Mouse (Mus musculus): ENCODE data around the gene Kif6. TPM values are rescaled to one million over a fixed set of nuclear protein-coding genes. Genes with fewer than 3 reads are reported as not detected.

Gene Kif6
- polyA plus RNA-seq, 1 experiment, result 0.05 TPM

- Histone ChIP-seq H3K4me3 (ENCODE audit: low read depth, low read length) (no peak overlapping the region), H3K4me1 (ENCODE audit: control insufficient read depth, insufficient read depth, insufficient read length, low read length) (no peaks in the 10 kb centered on the region), H3K27ac (ENCODE audit: insufficient read depth, low read depth, low read length) (no peak overlapping the region), H3K36me3 (ENCODE audit: control insufficient read depth, insufficient read depth, low read length) (no peaks in the 10 kb centered on the region), H3K27me3 (ENCODE audit: control insufficient read depth, insufficient read depth, low read length) (no peaks in the 10 kb centered on the region)
- WGBS, result 56% methylated on average over 4 of the region's 4 CpGs
- no peak for TF ChIP-seq POLR2A (IDR thresholded peaks at IDR 0.05; ENCODE audit: low read depth, low read length)
- TF ChIP-seq CTCF (IDR thresholded peaks at IDR 0.05; ENCODE audit: extremely low read depth, insufficient read length, insufficient replicate concordance, low read depth, low read length), result no peak
Measured at GRCm38 (mm10) chr17:49934586-49934985, 319.6 kb downstream of the Kif6 start.

GRCm38 (mm10) chr17:49935602-49936205 is 320.8 kb downstream of the Kif6 start:
- Histone ChIP-seq H3K27ac (ENCODE audit: insufficient read depth, low read depth, low read length) (no peak overlapping the region), H3K4me3 (ENCODE audit: low read depth, low read length) (no peak overlapping the region), H3K4me1 (ENCODE audit: control insufficient read depth, insufficient read depth, insufficient read length, low read length) (no peaks in the 10 kb centered on the region), H3K36me3 (ENCODE audit: control insufficient read depth, insufficient read depth, low read length) (no peaks in the 10 kb centered on the region), H3K27me3 (ENCODE audit: control insufficient read depth, insufficient read depth, low read length) (no peaks in the 10 kb centered on the region)
- TF ChIP-seq CTCF (IDR thresholded peaks at IDR 0.05; ENCODE audit: extremely low read depth, insufficient read length, insufficient replicate concordance, low read depth, low read length) (peak; percentile 92; the same call in 1 of the 2 replicates), POLR2A (IDR thresholded peaks at IDR 0.05; ENCODE audit: low read depth, low read length) (no peak)
- WGBS, result 3% methylated on average over 4 of the region's 4 CpGs

GRCm38 (mm10) chr17:49936214-49936613 is 321.3 kb downstream of the Kif6 start:
- no peaks in the 10 kb centered on the region for H3K36me3 ChIP-seq (ENCODE audit: control insufficient read depth, insufficient read depth, low read length)
- H3K27me3 ChIP-seq (ENCODE audit: control insufficient read depth, insufficient read depth, low read length), result no peaks in the 10 kb centered on the region
- 54% methylated on average over 2 of the region's 2 CpGs for WGBS
- no peak overlapping the region for H3K27ac ChIP-seq (ENCODE audit: insufficient read depth, low read depth, low read length)
- H3K4me3 ChIP-seq (ENCODE audit: low read depth, low read length), result no peak overlapping the region
- no peaks in the 10 kb centered on the region for H3K4me1 ChIP-seq (ENCODE audit: control insufficient read depth, insufficient read depth, insufficient read length, low read length)
- TF ChIP-seq CTCF (IDR thresholded peaks at IDR 0.05; ENCODE audit: extremely low read depth, insufficient read length, insufficient replicate concordance, low read depth, low read length) (no peak), POLR2A (IDR thresholded peaks at IDR 0.05; ENCODE audit: low read depth, low read length) (no peak)

GRCm38 (mm10) chr17:49939146-49939545 is 324.2 kb downstream of the Kif6 start:
- no peak overlapping the region for H3K27ac ChIP-seq (ENCODE audit: insufficient read depth, low read depth, low read length)
- TF ChIP-seq POLR2A (IDR thresholded peaks at IDR 0.05; ENCODE audit: low read depth, low read length), result no peak
- no peak for TF ChIP-seq CTCF (IDR thresholded peaks at IDR 0.05; ENCODE audit: extremely low read depth, insufficient read length, insufficient replicate concordance, low read depth, low read length)
- no peaks in the 10 kb centered on the region for H3K27me3 ChIP-seq (ENCODE audit: control insufficient read depth, insufficient read depth, low read length)
- H3K4me1 ChIP-seq (ENCODE audit: control insufficient read depth, insufficient read depth, insufficient read length, low read length), result no peaks in the 10 kb centered on the region
- H3K4me3 ChIP-seq (ENCODE audit: low read depth, low read length), result no peak overlapping the region
- H3K36me3 ChIP-seq (ENCODE audit: control insufficient read depth, insufficient read depth, low read length), result no peaks in the 10 kb centered on the region
- WGBS, result 69% methylated on average over 7 of the region's 7 CpGs

- WGBS, result 60% methylated on average over 6 of the region's 6 CpGs
- Histone ChIP-seq H3K27ac (ENCODE audit: insufficient read depth, low read depth, low read length) (no peak overlapping the region), H3K4me3 (ENCODE audit: low read depth, low read length) (no peak overlapping the region), H3K36me3 (ENCODE audit: control insufficient read depth, insufficient read depth, low read length) (no peaks in the 10 kb centered on the region), H3K4me1 (ENCODE audit: control insufficient read depth, insufficient read depth, insufficient read length, low read length) (no peaks in the 10 kb centered on the region), H3K27me3 (ENCODE audit: control insufficient read depth, insufficient read depth, low read length) (no peaks in the 10 kb centered on the region)
- TF ChIP-seq POLR2A (IDR thresholded peaks at IDR 0.05; ENCODE audit: low read depth, low read length), result no peak
- TF ChIP-seq CTCF (IDR thresholded peaks at IDR 0.05; ENCODE audit: extremely low read depth, insufficient read length, insufficient replicate concordance, low read depth, low read length), result peak; percentile 24; the same call in 1 of the 2 replicates
Measured at GRCm38 (mm10) chr17:49942674-49943073, 327.7 kb downstream of the Kif6 start.

GRCm38 (mm10) chr17:49951491-49951855 is 336.5 kb downstream of the Kif6 start:
- no peak for TF ChIP-seq POLR2A (IDR thresholded peaks at IDR 0.05; ENCODE audit: low read depth, low read length)
- TF ChIP-seq CTCF (IDR thresholded peaks at IDR 0.05; ENCODE audit: extremely low read depth, insufficient read length, insufficient replicate concordance, low read depth, low read length), result peak; percentile 24; the same call in 1 of the 2 replicates
- 7% methylated on average over 7 of the region's 7 CpGs for WGBS
- Histone ChIP-seq H3K27ac (ENCODE audit: insufficient read depth, low read depth, low read length) (no peak overlapping the region), H3K4me3 (ENCODE audit: low read depth, low read length) (no peak overlapping the region), H3K4me1 (ENCODE audit: control insufficient read depth, insufficient read depth, insufficient read length, low read length) (no peaks in the 10 kb centered on the region), H3K36me3 (ENCODE audit: control insufficient read depth, insufficient read depth, low read length) (no peaks in the 10 kb centered on the region), H3K27me3 (ENCODE audit: control insufficient read depth, insufficient read depth, low read length) (no peaks in the 10 kb centered on the region)

GRCm38 (mm10) chr17:49951856-49952607 is 337.1 kb downstream of the Kif6 start:
- Histone ChIP-seq H3K27ac (ENCODE audit: insufficient read depth, low read depth, low read length) (no peak overlapping the region), H3K4me3 (ENCODE audit: low read depth, low read length) (peak overlapping the region; percentile 37)
- WGBS, result 39% methylated on average over 22 of the region's 22 CpGs

More at GRCm38 (mm10) chr17:49951856-49952607, 337.1 kb downstream of the Kif6 start:
- Histone ChIP-seq H3K27me3 (ENCODE audit: control insufficient read depth, insufficient read depth, low read length) (no peaks in the 10 kb centered on the region), H3K4me1 (ENCODE audit: control insufficient read depth, insufficient read depth, insufficient read length, low read length) (no peaks in the 10 kb centered on the region), H3K36me3 (ENCODE audit: control insufficient read depth, insufficient read depth, low read length) (no peaks in the 10 kb centered on the region)
- TF ChIP-seq POLR2A (IDR thresholded peaks at IDR 0.05; ENCODE audit: low read depth, low read length) (no peak), CTCF (IDR thresholded peaks at IDR 0.05; ENCODE audit: extremely low read depth, insufficient read length, insufficient replicate concordance, low read depth, low read length) (no peak)
